Comparison of ENCODE assay signal across 14 mouse cellular contexts in genomic region chr9:40751749-40752148, GRCm38 (mm10). TPM values are rescaled to one million over a fixed set of nuclear protein-coding genes. Genes with fewer than 3 reads are reported as not detected.
DNase-seq lines count a peak whose midpoint lies in the region; ATAC-seq and TF ChIP-seq lines count a peak whose summit lies in the region.
"Had no signal": no experiment of that assay in that cellular context is flagged by ENCODE, and none has a peak within 500 bp of the region (broad histone marks: within the 10 kb centered on the region; RNA-seq: fewer than 3 reads in every experiment).

No protein-coding gene starts in this region.

- H3K36me3 ChIP-seq in kidney, embryonic 14.5 days (ENCODE audit: control insufficient read depth, insufficient read depth, low read length) = no peaks in the 10 kb centered on the region
- no peaks in the 10 kb centered on the region for H3K36me3 ChIP-seq in lung, postnatal 0 days (ENCODE audit: insufficient read depth, low read length)
- H3K36me3 ChIP-seq in stomach, postnatal 0 days (ENCODE audit: control insufficient read depth, insufficient read depth, low read length) = no peaks in the 10 kb centered on the region
- H3K36me3 ChIP-seq: G1E; midbrain, embryonic 13.5 days had no signal

- H3K27ac ChIP-seq in kidney, embryonic 14.5 days (ENCODE audit: low read depth, low read length) = no peak overlapping the region
- no peak overlapping the region for H3K27ac ChIP-seq in lung, postnatal 0 days (ENCODE audit: low read length)
- no peak overlapping the region for H3K27ac ChIP-seq in stomach, postnatal 0 days (replicated peaks)
- H3K27ac ChIP-seq: midbrain, embryonic 13.5 days had no signal

- TF ChIP-seq CTCF in lung, postnatal 0 days (IDR thresholded peaks at IDR 0.05) = peak; percentile 41
- peak; percentile 42 for TF ChIP-seq CTCF in stomach, postnatal 0 days (IDR thresholded peaks at IDR 0.05; ENCODE audit: low read depth)

- no peak for TF ChIP-seq EP300 in lung, postnatal 0 days (IDR thresholded peaks at IDR 0.05)
- TF ChIP-seq EP300 in stomach, postnatal 0 days (optimal IDR thresholded peaks at IDR 0.05) = no peak

- peak; percentile 34; the same call in 1 of the 2 replicates for ATAC-seq in kidney, embryonic 14.5 days (ENCODE audit: low FRiP score, low TSS enrichment)
- no peak for ATAC-seq in lung, postnatal 0 days
- no peak for ATAC-seq in stomach, postnatal 0 days (ENCODE audit: low FRiP score, low TSS enrichment)
- ATAC-seq: intestine, embryonic 16.5 days; midbrain, embryonic 13.5 days had no signal

- no peak overlapping the region for H3K4me2 ChIP-seq in kidney, embryonic 14.5 days (replicated peaks; ENCODE audit: low read depth, low read length)
- H3K4me2 ChIP-seq in lung, postnatal 0 days (replicated peaks; ENCODE audit: low read depth, low read length) = no peak overlapping the region
- H3K4me2 ChIP-seq in stomach, postnatal 0 days (replicated peaks; ENCODE audit: low read depth) = no peak overlapping the region
- H3K4me2 ChIP-seq: midbrain, embryonic 13.5 days had no signal

- H3K4me3 ChIP-seq in kidney, embryonic 14.5 days (ENCODE audit: low read length) = no peak overlapping the region
- no peak overlapping the region for H3K4me3 ChIP-seq in lung, postnatal 0 days (ENCODE audit: low read depth, low read length)
- H3K4me3 ChIP-seq in stomach, postnatal 0 days (ENCODE audit: low read depth, low read length) = no peak overlapping the region
- H3K4me3 ChIP-seq: midbrain, embryonic 13.5 days had no signal

- no peak overlapping the region for H3K9ac ChIP-seq in kidney, embryonic 14.5 days (ENCODE audit: low read depth, low read length)
- H3K9ac ChIP-seq in lung, postnatal 0 days (replicated peaks; ENCODE audit: low read depth) = no peak overlapping the region
- H3K9ac ChIP-seq in stomach, postnatal 0 days (ENCODE audit: low read length) = no peak overlapping the region
- H3K9ac ChIP-seq: midbrain, embryonic 13.5 days had no signal

- no peaks in the 10 kb centered on the region for H3K27me3 ChIP-seq in kidney, embryonic 14.5 days (ENCODE audit: control insufficient read depth, insufficient read depth, low read length)
- H3K27me3 ChIP-seq in lung, postnatal 0 days (replicated peaks; ENCODE audit: insufficient read depth, low read length) = no peaks in the 10 kb centered on the region
- H3K27me3 ChIP-seq in stomach, postnatal 0 days (ENCODE audit: control insufficient read depth, insufficient read depth, low read length) = no peaks in the 10 kb centered on the region
- H3K27me3 ChIP-seq: midbrain, embryonic 13.5 days had no signal

- 21% methylated on average over 3 of the region's 3 CpGs for WGBS in kidney, embryonic 14.5 days
- 60% methylated on average over 3 of the region's 3 CpGs for WGBS in lung, postnatal 0 days
- WGBS in stomach, postnatal 0 days = 63% methylated on average over 3 of the region's 3 CpGs

- H3K9me3 ChIP-seq in kidney, embryonic 14.5 days (ENCODE audit: control insufficient read depth, low read length) = no peaks in the 10 kb centered on the region
- H3K9me3 ChIP-seq in lung, postnatal 0 days (ENCODE audit: low read length) = no peaks in the 10 kb centered on the region
- H3K9me3 ChIP-seq in stomach, postnatal 0 days (ENCODE audit: control insufficient read depth, low read length) = no peaks in the 10 kb centered on the region
- H3K9me3 ChIP-seq: G1E; midbrain, embryonic 13.5 days had no signal

- peak; percentile 49 to 50 for DNase-seq in cerebellum, postnatal 10 days
- no peak for DNase-seq in cerebellum, adult 9-11 months
- no peak for DNase-seq in kidney, adult 11 months
- no peak for DNase-seq in lung, postnatal 0 days (ENCODE audit: low spot score)
- DNase-seq in lung, postnatal 10 days = no peak
- DNase-seq in stomach, postnatal 0 days (ENCODE audit: low spot score) = no peak
- no peak for DNase-seq in adrenal gland, postnatal 4 days (ENCODE audit: low spot score in 2 of 2)
- DNase-seq: cerebellum, postnatal 25 days; heart, postnatal 10 days; layer of hippocampus, postnatal 36 days had no signal

- H3K4me1 ChIP-seq in kidney, embryonic 14.5 days (ENCODE audit: control insufficient read depth, insufficient read depth, low read length) = peaks cover 6% of the 10 kb centered on the region; the same call in 1 of the 2 replicates
- peaks cover 3% of the 10 kb centered on the region; the same call in 1 of the 2 replicates for H3K4me1 ChIP-seq in lung, postnatal 0 days (ENCODE audit: insufficient read depth, low read depth, low read length)
- no peaks in the 10 kb centered on the region; the same call in 1 of the 2 replicates for H3K4me1 ChIP-seq in stomach, postnatal 0 days (replicated peaks; ENCODE audit: control insufficient read depth, insufficient read depth)

RNA-seq across cellular contexts. Expression of gene Hspa8, which starts 49.0 kb away (rescaled TPM):
- 2,147 and 3,036 TPM in 2 replicates for polyA plus RNA-seq in kidney, embryonic 14.5 days (2014; fragmentation: Nextera tagmentation; extraction: Ambion mirVana)
- polyA plus RNA-seq in lung, postnatal 0 days (2015; fragmentation: Nextera tagmentation; extraction: Ambion mirVana) = 956 and 1,427 TPM in 2 replicates
- polyA plus RNA-seq in stomach, postnatal 0 days (2015; fragmentation: Nextera tagmentation; extraction: Ambion mirVana) = 991 and 1,085 TPM in 2 replicates
- 1,000 to 10,000 TPM; 1,260 to 1,409 TPM for total RNA-seq in adrenal gland, postnatal 4 days (2021)

Comparison
In these comparisons a context has a peak if more than half of its experiments do, and no peak if none do; other contexts are left out.
1. DNase-seq: peak in cerebellum, postnatal 10 days (2 of 2); none in cerebellum, adult 9-11 months (single experiment), kidney, adult 11 months (single experiment), lung, postnatal 0 days (single experiment), lung, postnatal 10 days (single experiment), stomach, postnatal 0 days (single experiment) and adrenal gland, postnatal 4 days (0 of 2).